Mouse (Mus musculus) activated CD4-positive, CD25-positive, alpha-beta regulatory T cell, adult 4 months (primary cell): ENCODE data around the gene Col1a1. TPM values are rescaled to one million over a fixed set of nuclear protein-coding genes. Genes with fewer than 3 reads are reported as not detected.
A peak's percentile ranks its signal among the peaks of the same experiment; 100 is the strongest.

Experiments used
- ATAC-seq: one replicate; pipeline ENCODE4 v1.8.0; 2017
- polyA plus RNA-seq, 2 experiments: library from polyadenylated mRNA; unstranded; fragments of 100-300 nt; shearing (Covaris generic); gene quantifications; one replicate each; pipeline ENCODE4 v1.2.1; 2017

The Col1a1 gene
- under 1 TPM; 0.10 to 0.61 TPM for polyA plus RNA-seq

DNA sequence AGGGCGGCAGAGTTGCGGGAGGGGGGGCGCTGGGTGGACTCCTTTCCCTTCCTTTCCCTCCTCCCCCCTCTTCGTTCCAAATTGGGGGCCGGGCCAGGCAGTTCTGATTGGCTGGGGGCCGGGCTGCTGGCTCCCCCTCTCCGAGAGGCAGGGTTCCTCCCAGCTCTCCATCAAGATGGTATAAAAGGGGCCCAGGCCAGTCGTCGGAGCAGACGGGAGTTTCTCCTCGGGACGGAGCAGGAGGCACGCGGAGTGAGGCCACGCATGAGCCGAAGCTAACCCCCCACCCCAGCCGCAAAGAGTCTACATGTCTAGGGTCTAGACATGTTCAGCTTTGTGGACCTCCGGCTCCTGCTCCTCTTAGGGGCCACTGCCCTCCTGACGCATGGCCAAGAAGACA, at the start of gene Col1a1:
Gene Col1a1 (plus strand): TSS at position 180 of the 400 bp plus-strand sequence.
- no peak for ATAC-seq

DNA sequence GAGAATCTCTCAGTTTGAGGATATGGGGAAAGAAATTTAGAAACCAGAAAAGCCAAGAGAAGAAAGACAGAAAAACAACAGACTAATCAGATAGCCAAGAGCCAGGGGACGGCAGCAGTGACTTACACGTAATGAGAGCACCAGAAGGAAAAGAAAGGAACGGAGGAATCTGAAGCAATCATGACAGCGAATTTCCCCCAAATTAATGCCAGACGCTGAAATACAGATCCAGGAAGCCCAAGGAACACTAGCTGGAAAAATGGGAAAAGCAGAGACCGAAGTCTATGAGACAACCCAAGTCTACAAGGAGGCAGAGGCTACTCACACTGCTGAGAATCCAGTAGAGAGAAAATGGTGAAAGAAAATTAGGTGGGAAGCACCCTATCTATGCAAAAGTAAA, 44.9 kb upstream of the Col1a1 start:
- no peak for ATAC-seq

DNA sequence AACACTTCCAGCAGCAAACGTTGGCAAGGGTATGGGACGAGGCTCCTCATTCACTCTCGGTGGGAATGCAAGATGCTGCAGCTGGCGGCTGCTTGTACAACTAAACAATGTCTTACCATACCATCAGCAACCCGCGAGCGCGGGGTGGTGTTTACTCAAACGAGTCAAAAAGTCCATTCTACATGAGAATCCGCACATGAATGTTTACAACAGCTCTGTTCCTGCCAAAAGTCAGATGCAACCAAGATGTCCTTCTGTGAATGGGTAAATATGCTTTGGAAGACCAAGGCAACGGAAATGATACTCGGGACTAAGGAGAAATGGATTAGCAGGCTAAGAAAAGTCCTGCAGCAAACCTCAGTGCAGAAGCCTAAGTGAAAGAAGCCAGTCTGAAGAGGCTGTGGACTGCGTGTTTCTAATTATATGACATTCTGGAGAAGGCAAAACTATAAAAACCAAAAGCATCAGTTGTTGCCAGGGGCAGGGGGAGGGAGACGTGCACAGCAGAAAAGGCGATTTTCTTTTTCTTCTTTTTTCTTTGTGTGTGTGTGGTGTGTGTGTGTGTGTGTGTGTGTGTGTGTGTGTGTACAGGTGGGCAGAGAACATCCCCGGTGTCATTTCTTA, 39.2 kb upstream of the Col1a1 start:
- no peak for ATAC-seq

DNA sequence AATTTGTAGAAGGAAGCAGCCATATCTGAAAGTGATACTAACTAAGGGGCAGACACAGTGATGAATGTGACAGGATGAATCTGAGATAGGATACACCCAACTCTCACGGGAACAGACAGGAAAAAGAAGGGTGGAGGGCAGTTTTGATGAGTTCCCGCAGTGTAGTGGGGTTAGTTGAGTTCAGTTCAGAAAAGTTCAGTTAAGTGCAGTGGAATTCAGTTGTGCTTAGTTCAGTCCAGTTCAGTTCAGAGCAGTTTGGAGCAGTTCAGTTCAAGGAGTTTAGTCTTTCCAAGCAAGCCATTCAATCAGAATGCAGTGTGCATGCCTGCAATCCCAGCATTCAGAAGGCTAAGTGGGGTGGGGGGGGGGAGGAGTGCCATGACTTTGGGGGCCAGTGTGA, 34.8 kb upstream of the Col1a1 start:
- ATAC-seq = no peak

DNA sequence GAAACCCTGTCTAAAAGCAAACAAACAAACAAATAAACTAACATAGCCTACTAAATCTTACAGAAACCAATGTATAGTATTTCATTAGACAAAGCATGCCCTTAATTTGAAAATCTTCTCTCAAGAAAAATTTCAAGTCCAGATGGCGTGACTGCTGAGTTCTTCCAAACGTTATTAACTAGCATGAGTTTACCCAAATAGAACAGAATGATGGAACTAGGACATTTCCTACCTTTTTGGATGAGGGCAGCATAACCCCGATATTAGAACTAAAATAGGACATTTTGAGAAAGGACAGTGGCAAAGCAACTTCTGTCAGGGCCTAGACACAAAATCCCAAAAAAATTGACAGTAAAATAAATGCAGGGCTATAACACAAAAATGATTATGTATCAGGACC, 31.7 kb upstream of the Col1a1 start:
- ATAC-seq = no peak

DNA sequence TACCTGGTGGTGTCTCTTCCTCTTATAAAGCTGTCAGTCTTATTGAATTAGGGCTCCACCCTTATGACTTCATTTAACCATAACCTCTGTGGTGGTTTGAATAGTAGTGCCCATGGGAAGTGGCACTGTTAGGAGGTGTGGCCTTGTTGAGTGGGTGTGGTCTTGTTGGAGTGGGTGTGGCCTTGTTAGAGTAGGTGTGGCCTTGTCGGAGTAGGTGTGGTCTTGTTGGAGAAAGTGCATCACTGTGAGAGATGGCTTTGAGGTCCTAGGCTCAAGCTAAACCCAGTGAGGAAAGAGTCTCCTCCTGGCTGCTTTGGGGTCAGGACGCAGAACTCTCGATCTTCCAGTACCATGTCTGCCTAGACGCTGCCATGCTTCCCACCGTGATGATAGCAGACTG, 25.1 kb upstream of the Col1a1 start:
- no peak for ATAC-seq

DNA sequence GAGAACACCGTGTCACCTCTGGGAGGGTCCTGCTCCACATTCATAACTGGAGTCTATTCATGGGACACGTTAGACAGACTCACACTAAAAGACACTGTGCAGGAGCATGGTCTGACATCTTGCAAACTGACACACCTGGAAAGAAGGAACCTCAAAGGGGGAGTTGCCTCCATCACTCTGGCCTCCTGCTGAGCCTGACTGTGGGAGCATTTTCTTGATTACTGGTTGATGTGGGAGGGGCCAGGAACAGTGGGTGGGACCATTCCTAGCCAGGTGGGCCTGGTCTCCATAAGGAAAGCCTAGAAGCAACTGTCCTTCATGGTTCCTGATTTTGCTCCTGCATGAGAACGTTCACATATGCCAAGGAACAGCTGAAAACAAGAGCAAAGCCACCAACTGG, 23.5 kb upstream of the Col1a1 start:
- no peak for ATAC-seq

DNA sequence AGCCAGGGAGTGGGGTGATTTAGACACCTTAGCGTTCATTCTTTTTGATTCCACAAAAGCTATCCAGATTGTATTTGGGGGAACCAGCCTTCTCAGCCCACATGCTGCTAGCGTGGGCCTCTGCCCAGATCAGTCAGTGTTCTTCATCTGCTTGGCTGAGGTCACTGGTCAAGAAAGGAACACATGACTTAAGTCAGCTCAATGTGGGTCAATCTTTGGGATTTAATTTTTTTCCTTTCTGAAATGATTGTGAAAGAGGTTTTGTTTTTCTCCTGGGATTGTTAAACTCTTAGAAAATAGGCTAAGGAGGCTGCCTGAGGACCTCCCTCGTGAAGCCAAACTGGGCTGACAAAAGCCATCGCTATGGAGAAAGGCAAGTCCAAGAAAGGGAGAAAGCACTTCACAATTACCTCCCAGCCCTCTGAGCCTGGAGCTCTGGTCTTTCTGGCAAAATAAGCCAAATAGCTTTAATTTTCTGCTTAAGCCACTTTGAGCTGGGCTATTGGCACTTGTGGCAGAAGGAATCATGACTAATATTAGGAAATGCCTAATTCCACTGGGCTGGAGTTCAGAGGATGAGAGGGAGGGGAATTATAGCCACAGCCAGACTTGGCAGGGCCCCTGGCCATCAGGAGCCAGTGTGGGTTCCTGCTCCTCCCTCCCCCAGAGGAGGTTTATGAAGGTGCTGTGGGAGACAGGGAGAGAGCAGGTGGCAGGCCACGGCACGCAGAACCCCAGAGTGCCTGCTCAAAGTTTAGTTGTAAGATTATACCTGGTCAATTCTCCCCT, 22.5 kb upstream of the Col1a1 start:
- ATAC-seq = no peak

DNA sequence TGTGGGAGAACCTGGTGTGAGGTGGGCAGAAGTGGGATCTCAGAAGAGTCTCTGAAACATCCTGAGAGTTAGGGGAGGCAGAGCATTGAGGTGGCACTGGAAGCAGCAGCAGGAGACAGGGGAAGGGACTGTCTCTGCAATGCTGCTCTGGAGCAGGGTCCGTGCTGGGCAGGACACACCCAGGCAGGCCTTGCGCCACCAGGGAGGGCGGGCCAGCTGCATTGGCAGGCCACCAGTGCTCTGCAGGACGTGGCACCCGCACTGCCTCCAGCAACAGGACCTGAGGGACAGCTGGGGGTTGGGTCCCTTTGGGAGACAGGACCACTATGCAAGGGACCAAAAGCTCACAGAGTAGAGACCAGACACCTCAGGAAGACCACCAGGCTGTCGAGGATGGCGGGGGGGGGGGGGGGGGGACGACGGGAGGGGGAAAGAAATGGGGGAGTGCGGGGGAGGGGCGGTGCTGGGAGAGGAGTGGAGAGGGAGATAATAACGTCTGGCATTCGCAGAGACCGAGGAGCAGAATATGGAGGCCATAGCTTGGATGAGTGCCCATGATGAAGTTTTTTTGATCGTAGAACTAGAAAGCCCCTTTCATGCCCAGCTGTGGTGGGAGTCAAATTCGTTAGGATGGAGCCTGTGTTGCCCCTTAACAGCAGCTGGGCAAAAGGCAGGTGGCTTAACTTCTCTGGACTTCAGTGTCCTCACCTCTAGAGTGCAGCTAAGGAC, 20.2 kb upstream of the Col1a1 start:
- no peak for ATAC-seq

DNA sequence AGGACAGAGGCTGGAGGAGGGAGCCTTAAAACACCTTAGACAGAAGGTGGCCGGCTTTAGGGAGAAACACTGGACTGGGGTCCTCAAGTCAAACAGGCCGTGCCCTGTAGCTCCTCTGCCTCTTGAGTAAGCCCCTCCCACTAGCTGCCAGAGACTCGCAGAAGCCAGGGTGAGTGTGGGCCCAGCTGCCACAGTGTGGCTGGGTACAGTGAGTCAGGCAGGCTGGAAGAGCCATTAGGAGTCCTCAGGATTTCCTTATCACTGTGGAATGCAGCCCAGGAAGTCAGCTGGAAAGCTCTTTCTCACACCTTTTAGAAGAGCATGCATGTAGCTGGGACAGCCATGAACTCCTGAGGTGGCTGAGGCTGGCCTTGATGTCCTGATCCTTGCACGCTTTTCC, 19.5 kb upstream of the Col1a1 start:
- no peak for ATAC-seq

DNA sequence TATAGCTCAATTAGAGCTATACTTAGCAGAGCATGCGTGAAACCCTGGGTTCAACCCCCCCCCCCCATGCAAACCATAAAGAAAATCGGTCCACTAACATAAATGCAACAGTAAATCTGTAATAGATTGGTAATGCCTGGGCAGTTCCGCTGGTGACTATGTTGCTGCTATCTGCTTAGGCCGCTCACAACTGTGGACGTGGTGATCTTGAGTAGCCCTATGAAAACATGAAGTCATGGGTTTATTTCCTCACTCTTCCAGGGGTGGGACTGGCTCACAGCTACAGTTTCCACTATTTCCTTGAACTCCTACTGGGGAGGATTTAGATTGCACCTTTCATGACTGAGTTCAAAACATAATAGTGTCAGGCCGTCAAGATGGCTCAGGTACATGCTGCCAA, 18.3 kb upstream of the Col1a1 start:
- no peak for ATAC-seq

DNA sequence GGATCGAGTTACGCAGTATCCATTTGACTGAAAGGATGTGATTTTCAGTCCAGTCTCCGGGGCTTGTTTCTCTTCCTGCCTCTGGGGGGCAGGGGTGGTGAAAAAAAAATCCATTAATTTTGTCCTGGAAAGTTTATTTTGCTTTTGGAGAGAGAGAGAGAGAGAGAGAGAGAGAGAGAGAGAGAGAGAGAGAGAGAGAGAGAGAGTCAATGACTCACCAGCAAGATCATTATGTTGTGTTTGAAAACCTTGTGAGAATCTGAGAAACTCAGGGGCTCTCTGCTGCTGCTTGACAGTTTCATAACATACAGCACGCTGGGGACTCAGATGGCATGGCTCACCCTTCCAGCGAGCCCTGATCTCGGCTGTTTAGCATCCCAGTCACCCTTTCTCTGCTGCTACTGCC, 15.0 kb upstream of the Col1a1 start:
- ATAC-seq = no peak

DNA sequence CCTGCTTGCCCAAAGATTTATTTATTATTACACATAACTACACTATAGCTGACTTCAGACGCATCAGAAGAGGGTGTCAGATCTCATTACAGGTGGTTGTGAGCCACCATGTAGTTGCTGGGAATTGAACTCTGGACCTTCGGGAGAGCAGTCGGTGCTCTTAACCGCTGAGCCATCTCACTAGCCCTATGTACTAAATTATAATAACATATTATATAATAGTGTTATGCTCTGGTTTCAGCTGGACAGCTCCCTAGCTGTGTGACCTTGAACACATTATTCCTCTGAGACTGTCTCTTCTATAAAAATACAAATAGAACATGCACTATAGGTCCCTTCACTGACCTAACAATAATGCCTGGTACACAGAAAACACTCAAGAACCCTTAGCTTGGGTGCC, 11.0 kb upstream of the Col1a1 start:
- no peak for ATAC-seq

DNA sequence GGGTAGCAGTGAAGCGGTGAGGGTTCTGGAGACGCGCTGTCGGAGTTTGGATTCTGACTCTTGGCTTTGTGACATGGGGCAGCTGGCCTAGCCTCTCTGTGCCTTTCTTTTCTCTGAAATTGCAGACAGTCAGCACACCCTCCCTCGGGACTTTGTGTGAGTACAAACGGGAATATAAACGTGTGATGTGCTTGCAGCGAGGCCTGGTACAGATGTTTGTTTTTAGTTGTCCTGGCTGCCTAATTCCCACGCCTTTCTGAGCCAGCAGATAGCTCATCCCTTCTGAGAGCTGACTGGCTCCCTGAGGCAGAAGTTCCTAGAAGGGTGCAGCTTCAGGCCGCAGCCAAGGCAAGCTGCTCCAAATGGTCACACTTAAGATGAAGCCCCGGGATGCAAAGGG, 9.6 kb upstream of the Col1a1 start:
- ATAC-seq = no peak

DNA sequence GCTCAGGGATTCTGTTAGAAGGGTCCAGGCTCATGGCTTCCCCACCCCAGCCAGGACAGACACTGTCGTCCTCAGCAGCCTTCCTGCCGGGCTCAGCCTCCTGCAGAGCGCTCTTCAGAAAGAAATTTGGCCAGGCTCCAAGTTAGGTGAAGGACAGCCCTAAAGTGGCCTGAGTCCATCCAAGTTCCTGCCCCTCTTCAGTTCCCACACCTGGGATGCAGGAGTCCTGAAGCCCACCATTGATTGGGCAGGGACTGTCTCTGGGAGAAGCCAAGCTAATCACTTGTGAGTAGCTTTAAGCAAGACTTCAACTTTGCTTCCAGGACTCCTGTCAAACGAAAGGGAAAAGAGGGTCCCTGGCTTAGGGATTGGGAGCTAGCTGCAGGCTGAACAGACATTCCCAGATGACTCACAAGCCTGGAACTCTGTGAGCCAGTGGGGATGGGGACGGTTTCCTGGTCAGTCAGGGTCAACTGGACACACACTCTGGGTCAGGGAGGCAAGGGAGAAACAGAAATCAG, 8.2 kb upstream of the Col1a1 start:
- no peak for ATAC-seq

DNA sequence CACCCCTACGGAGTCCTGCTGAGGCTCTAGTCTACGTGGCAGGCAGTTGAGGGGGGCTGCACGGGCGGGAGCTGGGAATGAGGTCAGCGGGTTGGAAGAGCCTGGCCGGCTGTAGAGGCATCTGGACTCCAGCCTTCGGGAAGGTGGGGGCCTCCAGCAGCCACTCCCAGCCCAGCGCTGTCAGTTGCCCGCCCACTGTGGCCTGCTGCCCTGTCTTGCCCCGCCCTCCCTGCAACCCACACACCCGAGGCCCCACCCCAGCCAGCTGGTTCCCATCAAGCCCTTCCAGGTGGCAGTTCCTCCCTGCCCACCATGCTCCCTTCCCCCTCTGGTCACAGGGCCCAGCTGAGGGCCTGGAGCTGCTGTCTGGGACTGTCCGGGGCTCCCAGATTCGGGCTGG, 7.2 kb upstream of the Col1a1 start:
- no peak for ATAC-seq

DNA sequence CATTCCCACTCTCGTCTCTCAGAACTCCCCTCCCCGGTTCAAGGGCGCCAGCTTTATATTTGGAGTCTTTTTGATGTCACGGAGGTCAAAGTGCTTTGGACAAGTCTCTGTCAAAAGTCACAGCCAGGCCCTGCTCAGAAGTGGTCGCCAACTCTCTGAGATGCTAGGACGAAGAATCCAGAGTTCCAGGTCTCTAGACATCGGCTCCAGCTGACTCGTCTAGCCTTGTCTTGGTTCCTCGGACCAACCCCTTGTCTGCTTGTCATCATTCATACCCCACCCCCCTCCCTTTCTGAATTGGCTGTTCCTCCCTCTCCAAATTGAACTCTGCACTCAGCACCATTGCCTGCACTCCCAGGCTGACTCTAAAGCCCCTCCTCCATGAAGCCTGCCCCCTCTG, 6.4 kb upstream of the Col1a1 start:
- no peak for ATAC-seq

DNA sequence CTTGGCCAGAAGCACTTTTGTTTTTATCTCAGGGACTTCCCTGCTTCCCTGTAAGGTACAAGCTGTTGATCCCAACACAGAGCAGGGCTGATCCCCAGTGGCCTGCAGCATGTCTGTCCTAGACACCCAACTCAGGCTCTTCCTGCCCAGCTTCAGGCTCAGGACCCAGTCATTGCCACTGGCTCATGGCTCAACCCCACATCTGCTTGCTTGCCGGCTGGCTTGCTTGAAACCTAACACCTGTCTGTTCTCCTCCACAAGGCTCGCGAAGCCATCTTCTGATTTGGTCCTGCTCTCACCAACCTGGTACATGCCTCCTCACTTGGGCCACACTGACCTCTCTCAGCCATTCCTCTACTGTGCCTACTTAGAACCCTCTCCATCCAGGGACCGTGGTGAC, 5.9 kb upstream of the Col1a1 start:
- ATAC-seq = no peak

DNA sequence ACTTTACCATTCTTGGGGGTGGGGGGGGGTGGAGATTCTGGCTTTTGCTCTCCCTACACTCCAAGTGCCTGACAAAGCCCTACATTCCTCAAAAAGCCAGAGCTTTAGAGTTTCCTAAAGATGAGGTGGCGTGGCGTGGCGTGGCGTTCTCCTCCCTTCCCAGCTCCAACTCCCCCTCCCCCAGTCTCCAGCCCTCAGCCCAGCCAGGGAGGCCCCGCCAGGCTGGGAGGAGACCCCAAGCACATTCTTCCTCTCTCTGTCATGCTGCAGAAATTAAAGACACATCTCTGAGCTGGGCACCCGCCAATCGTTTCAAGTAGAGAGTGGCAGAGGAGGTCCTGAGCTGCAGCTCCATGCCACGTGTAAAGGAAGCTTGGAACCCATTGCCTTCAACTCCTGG, 2.4 kb upstream of the Col1a1 start:
- no peak for ATAC-seq

DNA sequence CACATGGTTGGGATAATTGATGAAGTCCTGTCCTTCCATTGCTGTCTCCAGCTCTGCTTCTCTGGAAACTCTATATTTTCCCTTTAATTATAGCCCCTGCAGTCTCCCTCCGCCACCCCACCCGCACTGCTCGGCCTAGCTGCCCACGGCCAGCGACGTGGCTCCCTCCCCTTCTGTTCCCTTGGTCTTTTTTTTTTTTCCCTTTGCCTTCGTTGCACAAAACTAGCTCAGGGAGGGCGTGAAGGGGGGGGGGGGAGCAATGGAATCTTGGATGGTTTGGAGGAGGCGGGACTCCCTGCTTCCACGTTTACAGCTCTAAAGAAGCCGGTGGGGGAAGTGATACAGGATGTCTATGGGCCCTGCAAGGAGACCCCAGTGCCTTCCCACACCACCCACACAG, 1.5 kb upstream of the Col1a1 start:
- ATAC-seq = no peak

DNA sequence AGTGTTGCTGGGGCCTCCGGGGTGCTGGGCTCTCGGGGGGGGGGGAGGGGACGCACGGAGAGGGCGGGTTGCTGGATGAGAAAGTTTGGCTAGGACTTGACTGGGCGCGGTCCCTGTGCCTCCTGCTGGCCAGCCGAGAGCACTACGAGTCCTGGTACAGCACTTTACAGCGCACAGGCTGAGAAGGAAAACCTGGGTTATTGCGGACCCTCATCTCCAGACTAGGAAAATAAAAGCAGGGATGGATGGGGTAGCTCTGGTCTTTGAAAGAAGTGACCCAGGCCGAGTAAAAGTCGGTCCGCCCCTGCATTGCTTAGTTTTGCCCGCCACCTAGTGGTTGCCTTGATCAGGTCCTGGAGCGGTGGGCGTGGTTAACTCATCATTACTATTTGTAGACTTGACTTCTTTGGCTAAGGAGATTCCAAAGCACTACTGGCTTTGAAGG, 849 bp downstream of the Col1a1 start:
- ATAC-seq = peak; percentile 76

DNA sequence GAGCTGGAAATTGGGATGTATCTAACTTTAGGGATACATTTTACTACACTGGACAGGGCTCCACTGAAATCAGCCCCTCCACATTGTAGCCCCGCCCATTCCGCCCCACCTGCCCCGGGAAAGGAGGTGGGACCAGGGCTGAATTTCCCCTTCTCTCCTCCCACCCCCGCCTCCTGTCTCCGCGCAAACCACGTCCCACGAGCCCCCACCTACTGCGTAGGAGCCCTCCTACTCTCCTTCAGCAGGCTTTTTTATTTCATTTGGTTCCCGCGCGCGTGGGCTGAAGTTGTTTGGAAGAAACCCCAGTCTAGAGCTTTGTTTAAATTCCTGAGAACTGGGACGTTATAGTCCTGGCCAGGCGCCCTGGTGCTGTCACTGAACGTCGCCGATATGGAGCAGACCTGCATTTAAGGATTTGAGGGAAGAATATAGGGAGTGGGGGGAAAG, 1.3 kb downstream of the Col1a1 start:
- ATAC-seq = peak; percentile 67

DNA sequence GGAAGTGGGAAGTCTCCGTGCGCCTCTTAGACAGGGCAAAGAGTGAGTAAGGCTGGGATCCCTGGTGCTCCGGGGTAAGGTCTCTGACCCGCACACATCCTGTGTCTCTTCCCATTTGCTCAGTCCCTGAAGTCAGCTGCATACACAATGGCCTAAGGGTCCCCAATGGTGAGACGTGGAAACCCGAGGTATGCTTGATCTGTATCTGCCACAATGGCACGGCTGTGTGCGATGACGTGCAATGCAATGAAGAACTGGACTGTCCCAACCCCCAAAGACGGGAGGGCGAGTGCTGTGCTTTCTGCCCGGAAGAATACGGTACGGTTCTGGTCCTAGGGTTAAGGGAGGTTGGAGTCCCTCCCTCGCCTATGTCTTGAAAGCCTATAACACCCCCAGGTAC, 1.8 kb downstream of the Col1a1 start:
- no peak for ATAC-seq

DNA sequence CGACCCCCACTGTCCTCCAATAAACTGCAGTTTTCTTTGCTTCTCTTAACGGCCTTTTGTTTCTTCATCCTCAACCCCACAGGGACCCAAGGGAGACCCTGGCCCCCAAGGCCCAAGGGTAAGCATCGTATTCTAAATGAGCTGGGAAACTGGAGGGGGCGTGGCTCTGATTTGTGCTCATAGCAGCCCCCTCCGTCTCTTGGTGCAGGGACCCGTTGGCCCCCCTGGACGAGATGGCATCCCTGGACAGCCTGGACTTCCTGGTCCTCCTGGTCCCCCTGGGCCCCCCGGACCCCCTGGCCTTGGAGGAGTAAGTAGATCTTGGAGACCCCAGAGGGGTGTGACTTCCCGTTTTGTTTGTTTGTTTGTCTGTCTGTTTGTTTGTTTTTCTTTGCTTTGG, 2.3 kb downstream of the Col1a1 start:
- no peak for ATAC-seq
